16 mouse cellular contexts compared by ENCODE assay signal in the genomic region with DNA sequence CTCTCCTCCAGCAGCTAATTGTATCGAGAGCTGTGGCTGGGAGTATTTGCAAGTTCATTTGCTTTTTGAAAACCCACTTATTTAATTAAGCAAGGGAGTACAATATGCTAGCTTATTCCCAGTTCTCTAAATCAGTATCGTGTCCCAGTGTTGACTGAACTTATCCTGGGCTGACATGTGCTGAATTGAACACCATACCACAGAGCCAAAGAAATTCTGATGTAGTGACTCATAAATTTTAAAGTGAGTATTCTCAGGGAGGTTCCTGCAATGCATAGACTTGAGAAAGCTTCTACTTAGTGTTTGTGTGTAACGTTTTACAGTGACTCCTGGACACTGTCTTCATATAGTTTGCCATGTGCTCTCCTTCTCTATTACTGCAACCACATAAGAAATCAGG.
DNase-seq lines count a peak whose midpoint lies in the region; ATAC-seq lines count a peak whose summit lies in the region.
"Had no signal": no experiment of that assay in that cellular context is flagged by ENCODE, and none has a peak within 500 bp of the region (broad histone marks: within the 10 kb centered on the region; RNA-seq: fewer than 3 reads in every experiment).

No protein-coding gene starts in this region.

- H3K4me1 ChIP-seq in heart, embryonic 13.5 days, result peaks cover 51% of the 10 kb centered on the region
- peaks cover 24% of the 10 kb centered on the region for H3K4me1 ChIP-seq in heart, embryonic 10.5 days

- H3K36me3 ChIP-seq in heart, embryonic 13.5 days, result 0 out of 2 replicates have a peak, but pooled peaks cover 2% of the 10 kb centered on the region
- H3K36me3 ChIP-seq in heart, embryonic 10.5 days, result peaks cover under 1% of the 10 kb centered on the region; the same call in 1 of the 2 replicates
- no peaks in the 10 kb centered on the region for H3K36me3 ChIP-seq in macrophage (ENCODE audit: inconsistent target)
- H3K36me3 ChIP-seq: liver, embryonic 13.5 days had no signal

- H3K9me3 ChIP-seq in heart, embryonic 13.5 days, result no peaks in the 10 kb centered on the region
- H3K9me3 ChIP-seq in heart, embryonic 10.5 days, result no peaks in the 10 kb centered on the region
- H3K9me3 ChIP-seq: kidney, embryonic 15.5 days; liver, embryonic 13.5 days; midbrain, embryonic 10.5 days had no signal

- peak overlapping the region; percentile 53 for H3K27ac ChIP-seq in heart, embryonic 13.5 days (replicated peaks)
- H3K27ac ChIP-seq in heart, embryonic 10.5 days, result no peak overlapping the region
- peak overlapping the region; percentile 98 for H3K27ac ChIP-seq in macrophage
- H3K27ac ChIP-seq: kidney, embryonic 15.5 days; liver, embryonic 13.5 days; midbrain, embryonic 10.5 days had no signal

- no peak overlapping the region for H3K4me2 ChIP-seq in heart, embryonic 13.5 days
- H3K4me2 ChIP-seq: kidney, embryonic 15.5 days had no signal

- peak overlapping the region; percentile 42; the same call in 1 of the 2 replicates for H3K9ac ChIP-seq in heart, embryonic 13.5 days
- H3K9ac ChIP-seq: kidney, embryonic 15.5 days; liver, embryonic 13.5 days had no signal

- H3K79me2 ChIP-seq in macrophage (ENCODE audit: inconsistent target), result peaks cover 89% of the 10 kb centered on the region

- ATAC-seq in heart, embryonic 13.5 days (ENCODE audit: extremely low read depth, insufficient number of reproducible peaks, low FRiP score, low TSS enrichment), result no peak

- H3K4me3 ChIP-seq in heart, embryonic 13.5 days, result no peak overlapping the region
- H3K4me3 ChIP-seq in heart, embryonic 10.5 days, result no peak overlapping the region
- no peak overlapping the region for H3K4me3 ChIP-seq in macrophage (ENCODE audit: inconsistent target)
- H3K4me3 ChIP-seq: kidney, embryonic 15.5 days; liver, embryonic 13.5 days; midbrain, embryonic 10.5 days had no signal

- no peak for DNase-seq in heart, embryonic 10.5 days (ENCODE audit: low spot score)
- DNase-seq in 3134 (ENCODE audit: extremely low read depth, insufficient read length, low spot score), result peak; percentile 50
- peak; percentile 74 for DNase-seq in NIH3T3 (ENCODE audit: low read depth)
- DNase-seq in right cerebral cortex, postnatal 14 days, result no peak
- DNase-seq in urinary bladder, adult 2 months (ENCODE audit: low spot score), result no peak
- DNase-seq: cerebellum, adult 9-10 months; embryo, embryonic 11 days; gastrocnemius, postnatal 10 days; heart, postnatal 14 days; layer of hippocampus, adult 9-11 months; liver, embryonic 13.5 days; lung, postnatal 10 days had no signal

- no peaks in the 10 kb centered on the region for H3K27me3 ChIP-seq in heart, embryonic 13.5 days (replicated peaks)
- H3K27me3 ChIP-seq in heart, embryonic 10.5 days (ENCODE audit: insufficient read depth, poor library complexity, severe bottlenecking), result no peaks in the 10 kb centered on the region
- H3K27me3 ChIP-seq: kidney, embryonic 15.5 days; liver, embryonic 13.5 days had no signal

- 43% methylated on average over 3 of the region's 3 CpGs for WGBS in heart, embryonic 13.5 days
- WGBS in heart, embryonic 10.5 days, result 64% methylated on average over 3 of the region's 3 CpGs
- 40% methylated on average over 3 of the region's 3 CpGs for WGBS in macrophage (ENCODE audit: missing documents)

Comparison
In these comparisons a context has a peak if more than half of its experiments do, and no peak if none do; other contexts are left out.
1. DNase-seq: peak in 3134 (single experiment) and NIH3T3 (single experiment); none in heart, embryonic 10.5 days (single experiment), right cerebral cortex, postnatal 14 days (single experiment) and urinary bladder, adult 2 months (single experiment).